Mouse (Mus musculus) ovary, postnatal 10 days (tissue): Measurements from ENCODE around the gene Rpl36al.
A peak's percentile ranks its signal among the peaks of the same experiment; 100 is the strongest.

Source experiments
- DNase-seq: peaks from one replicate; pipeline ENCODE4 v3.0.0; 2022; ENCODE audit warnings: low spot score

Rpl36al gene

DNA sequence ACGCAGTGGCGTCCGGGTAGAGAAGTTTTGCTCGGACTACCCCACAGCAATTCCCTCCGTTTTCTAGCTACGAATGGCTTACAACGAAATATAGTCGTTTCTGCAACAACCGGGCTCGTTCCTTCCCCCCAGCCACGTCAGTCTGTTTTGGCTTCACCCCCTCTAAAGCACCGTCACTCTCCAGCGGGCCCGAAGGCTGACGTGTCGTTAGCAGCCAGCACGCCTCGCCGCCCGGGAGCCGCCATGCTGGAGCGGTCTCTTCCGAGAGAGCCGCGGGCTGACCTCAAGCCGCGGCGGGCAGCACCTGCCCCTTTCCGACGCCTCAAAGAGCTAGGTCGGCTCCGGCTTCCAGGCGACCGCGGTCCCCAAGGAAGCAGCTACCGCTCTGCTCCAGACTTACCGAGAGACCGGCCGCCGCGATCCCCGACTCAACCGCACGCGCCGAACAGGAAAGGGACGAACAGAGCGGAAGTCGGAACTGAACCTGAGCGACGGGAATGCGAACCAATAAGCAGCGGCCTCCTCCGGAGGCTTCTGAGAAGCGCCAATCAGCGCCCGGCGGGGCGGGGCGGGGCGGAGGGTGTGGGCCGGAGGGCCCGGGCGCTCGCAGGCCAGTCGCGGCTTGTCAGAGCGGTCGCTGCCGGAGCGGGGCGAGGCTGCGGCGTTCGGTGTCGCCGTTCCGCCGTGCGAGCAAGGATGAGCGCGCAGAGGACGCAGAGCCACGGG lies at the start of gene Rpl36al, which contains the start of gene Mgat2:
Gene Rpl36al (minus strand): TSS at position 501 of the 726 bp plus-strand sequence.
Gene Mgat2 (plus strand): TSS at position 575 of the 726 bp plus-strand sequence.
- DNase-seq = peak; percentile 98

DNA sequence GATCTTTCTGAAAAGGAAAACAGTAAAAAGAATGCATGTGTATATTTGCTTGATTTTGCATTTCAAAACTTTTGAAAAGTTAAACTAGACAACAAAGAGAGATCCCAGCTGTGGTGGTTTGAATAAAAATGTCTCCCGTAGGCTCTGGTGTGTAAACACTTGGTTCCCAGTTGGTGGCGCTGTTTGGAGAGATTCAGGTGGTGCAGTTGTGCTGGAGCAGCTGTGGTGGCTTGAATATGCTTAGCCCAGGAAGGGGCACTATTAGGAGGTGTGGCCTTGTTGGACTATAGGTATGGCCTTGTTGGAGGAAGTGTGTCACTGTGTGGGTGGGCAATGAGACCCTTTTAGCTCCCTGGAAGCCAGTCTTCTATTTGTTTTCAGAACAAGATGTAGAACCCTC lies 45.4 kb upstream of the Rpl36al start:
- DNase-seq = no peak

DNA sequence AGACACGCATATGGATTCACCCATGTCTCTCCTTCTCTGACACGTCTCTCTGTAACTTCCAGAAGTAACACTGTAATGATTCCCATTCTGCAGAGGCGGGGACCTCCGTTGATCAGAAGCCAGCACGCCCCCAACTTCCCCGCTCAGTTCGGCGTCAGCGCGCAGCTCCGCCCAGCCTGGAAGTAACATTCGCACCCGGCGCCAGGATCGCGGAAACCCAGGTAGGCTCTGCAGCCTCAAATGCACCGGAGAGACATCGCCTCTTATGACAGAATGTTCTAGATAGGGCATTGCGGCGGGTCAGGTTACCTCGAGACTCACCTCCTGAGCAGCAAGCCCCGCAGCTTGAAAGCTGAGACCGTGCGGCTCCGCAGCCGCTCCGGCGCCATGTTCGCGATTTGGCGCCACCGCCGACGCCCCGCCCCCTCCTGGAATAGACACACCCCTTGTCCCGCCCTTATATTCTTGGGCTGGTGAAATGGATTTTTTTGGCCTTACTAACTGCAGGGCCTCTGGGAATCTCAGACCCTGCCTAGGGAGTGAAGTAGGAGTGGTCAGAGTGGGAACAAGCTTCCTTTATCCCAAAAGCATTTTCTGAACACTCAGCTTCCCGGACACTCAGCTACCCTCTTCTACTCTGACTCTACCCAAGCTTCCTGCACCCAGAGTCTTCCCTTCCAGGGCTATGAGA lies 44.0 kb upstream of the Rpl36al start, which contains the start of gene Pole2:
Gene Pole2 (minus strand): TSS at position 420 of the 691 bp plus-strand sequence.
- DNase-seq = peak; percentile 80

DNA sequence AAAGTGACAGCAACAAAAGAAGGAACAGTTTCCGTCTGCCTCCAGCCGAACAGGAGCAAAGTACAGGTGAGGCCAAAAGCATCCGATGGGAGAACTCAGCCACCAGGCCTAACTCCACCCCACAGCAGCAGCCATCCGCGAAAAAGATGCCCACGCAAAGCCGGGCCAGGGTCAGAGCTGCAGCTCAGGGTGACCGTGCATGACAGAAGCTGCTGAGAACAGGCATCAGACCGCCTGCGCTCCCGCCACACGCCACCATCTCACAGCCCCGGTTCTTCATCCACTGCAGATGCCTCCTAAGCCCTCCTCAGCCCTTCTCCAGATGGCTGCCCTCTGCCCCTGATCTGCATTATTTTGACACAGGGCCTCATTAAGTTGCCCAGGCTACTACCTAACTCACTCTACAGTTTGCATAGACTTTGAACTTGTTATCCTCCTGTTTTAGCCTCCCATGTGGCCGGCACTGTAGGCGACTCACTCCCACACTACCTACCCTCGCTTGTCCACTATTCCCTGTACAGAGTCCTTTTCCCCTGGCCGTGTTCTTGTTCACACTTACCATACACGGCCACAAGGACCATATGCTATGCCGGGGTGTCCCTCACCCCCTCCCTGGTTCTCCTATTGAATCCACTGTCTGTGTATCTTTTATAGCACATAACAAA lies 36.9 kb upstream of the Rpl36al start:
- no peak for DNase-seq

DNA sequence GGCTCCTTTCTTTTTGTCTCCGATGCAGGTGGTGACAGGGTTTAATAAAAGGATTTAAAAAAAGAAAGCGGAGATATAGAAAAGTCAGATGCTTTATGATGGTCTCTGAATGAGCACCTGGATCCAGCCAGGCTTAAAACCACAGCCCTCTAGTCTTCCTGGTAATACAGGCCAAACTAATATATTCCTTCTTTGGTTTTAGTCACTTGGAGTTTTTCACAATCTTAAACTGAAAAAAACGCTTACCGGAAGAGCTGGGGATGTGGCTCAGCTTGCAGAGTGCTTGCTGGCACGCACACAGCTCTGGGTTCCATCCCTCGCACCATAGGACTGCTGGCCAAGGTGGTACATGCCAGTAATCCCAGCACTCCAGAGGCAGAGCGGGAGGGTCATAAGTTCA lies 32.7 kb upstream of the Rpl36al start:
- DNase-seq = no peak

DNA sequence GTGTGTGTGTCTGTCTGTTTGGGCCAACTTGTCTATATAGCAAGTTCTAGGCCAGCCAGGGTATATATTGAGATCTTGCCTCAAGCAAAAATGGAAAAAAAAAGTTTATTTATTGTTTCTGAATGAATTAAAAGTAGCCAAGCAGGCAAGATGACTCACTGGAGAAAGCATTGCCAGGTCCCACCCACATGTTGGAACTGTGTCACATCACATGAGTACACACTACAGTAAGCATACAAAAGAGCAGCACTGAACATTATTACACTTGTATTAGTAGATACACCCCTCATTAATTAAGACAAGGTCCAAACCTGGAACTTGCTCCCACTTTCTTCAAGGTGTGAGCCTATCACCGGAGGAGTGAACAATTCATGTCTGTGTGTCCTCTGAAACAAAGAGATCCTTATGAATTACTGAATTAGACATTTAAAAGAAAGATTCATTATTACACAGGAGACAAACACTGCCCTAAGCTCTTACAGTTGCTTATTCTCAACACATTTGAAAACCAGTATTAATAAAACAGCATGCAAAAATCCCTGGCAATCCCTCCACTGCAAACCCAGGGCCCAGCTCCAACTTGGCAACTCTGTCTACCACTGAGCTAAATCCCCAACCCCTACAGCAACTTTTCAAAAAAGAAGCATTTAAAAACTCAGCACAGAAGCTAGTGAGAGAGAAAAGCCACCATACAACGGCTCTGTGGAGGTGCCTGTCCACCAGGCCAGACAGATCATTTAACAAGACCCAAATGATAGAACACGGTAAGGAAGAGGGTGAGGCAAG lies 31.3 kb upstream of the Rpl36al start:
- DNase-seq = no peak

DNA sequence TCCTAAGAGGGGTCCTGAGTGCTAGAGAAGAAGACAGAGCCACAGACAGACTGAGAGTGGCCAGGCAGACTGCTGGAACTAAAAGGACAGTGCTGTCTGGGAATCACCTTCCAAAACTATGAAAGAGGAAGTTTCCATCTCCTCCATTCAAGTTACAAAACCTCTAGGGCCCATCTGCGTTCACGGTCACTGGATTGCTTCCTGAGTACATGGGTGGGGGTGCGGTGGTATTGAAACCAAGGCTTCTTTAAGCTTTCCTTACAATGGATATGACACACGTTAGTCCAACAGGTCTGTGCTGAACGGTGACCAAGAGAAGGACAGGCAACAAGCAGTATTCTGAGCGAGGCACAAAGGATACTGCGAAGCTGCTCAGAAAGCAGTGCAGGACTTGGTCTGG lies 30.5 kb upstream of the Rpl36al start:
- DNase-seq = no peak

DNA sequence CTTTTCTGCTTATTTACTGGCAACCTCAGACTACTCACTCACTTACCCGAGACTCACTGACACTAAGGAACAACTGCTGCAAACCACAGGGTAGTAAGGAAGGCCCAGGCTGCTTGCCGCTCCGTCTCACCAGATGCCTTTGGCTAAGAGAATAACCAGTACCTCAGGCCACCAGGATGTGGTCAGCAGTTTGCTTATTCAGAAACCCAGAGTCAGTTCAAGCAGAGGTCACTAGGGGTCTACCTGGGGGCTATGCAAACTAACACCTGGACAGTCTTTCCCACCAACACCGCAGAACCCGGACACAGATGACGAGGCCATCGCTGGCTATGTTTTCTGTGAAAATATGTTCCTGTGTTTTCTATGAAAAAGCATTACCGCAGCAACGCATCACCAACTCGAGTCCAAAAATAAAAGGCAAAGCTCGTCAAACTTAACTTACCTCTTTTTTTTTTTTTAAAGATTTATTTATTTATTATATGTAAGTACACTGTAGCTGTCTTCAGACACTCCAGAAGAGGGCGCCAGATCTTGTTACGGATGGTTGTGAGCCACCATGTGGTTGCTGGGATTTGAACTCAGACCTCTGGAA lies 29.4 kb upstream of the Rpl36al start:
- no peak for DNase-seq

DNA sequence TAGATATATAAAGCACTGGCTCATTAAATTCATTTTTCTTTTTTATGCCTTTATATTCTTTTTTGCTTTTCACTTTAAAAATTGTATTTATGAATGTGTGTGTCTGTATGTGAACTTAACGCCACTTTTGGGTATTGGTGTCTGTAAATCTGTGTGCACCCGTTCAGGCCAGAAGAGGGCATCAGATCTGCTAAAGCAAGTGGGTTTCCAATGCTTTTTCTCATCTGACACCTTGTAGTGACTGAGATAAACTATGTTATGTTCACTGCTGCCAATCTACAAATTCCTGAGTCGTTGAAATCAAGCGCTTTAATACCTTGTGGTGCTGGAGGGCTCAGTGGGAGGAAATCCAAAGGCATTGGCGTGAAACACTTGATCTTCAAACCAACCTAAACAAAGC lies 27.2 kb upstream of the Rpl36al start:
- DNase-seq = no peak

DNA sequence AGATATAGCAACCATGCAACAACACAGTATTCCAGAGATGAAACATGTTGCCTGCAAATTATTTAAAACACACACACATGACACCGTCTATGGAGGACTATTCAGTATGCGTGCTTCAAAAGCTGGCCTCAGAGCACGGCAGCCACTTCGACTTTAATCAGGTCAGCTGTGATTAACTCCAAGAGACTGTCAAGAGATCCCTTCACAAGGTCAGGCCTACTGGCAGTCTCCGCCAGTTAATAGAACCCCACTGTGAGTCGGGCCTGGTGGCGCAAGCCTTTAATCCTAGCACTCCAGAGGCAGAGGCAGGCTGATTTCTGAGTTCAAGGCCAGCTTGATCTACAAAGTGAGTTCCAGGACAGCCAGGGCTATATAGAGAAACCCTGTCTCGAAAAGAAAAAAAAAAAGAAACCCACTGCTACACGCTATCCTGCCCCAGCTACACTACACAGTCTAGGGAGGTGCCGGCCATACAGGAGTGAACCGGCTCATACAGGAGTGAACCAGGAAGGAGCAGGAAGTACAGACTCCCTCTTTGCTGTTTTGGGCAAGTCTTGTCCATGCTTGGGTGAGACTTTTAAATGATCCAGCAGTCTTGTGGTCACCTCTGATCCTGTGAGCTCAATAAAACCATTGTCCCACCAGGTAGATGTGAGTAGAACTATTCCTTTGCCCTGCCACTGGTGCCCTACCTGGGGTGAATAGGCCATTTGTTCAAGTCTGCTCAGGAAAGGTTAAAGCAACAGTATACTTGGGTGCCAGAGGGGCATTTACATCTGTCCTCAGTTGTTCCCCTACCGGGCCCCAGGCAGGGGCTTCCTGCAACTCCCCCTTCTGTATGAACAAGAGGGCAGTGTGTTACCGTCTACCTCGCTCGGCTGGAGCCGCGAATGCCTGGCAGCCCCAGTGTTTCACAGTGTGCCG lies 26.4 kb upstream of the Rpl36al start:
- no peak for DNase-seq

DNA sequence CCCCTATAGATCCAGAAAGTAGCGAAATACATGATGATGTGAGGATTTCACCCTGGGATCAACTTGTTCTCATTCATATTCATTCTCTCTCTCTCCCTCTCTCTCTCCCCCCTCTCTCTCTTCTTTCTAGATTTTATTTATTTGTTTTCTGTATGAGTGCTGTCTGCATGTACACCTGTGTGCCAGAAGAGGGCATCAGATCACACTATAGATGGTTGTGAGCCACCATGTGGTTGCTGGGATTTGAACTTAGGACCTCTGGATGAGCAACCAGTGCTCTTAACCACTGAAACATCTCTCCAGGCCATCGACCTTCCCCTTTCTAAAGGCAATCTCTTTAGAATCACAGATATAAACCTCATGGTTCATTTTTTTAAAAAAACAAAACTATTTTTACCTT lies 24.6 kb upstream of the Rpl36al start:
- no peak for DNase-seq

DNA sequence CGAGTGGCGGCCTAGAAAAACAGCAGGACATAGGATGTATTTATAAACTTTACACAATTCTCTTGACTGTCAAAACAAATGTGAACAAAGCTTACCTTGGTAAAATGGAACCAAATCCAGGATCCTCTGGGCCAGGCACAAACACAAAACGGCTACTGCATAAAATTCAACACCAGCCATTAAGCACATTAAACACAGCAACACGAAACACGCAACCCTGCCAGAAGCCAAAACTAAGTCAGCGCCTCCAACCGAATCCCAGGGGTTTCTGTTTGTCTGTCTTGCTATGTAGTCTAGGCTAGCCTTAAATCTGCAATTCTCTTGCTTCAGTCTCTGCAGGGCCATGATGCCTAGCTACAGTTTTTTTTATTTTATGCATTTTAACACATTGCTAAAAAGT lies 24.0 kb upstream of the Rpl36al start:
- DNase-seq = no peak

DNA sequence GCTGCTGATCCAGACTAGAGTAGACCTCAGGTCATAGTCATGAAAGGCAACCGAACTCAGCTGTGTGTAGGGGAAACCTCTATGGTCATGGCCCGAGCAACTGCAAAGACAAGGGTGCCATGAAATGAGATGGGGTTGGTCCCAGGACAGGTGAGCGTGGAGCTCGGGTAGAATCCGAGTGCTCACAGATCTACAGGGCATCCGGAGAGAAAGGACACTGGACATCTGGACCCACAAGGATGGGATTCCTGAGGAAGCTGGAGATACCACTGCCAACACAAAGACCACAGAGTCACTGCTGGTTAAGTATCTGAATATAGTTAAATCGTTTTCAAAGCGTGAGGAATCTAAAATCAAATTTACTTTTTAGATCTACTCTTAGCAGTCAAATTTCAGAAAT lies 23.5 kb upstream of the Rpl36al start:
- DNase-seq = no peak

DNA sequence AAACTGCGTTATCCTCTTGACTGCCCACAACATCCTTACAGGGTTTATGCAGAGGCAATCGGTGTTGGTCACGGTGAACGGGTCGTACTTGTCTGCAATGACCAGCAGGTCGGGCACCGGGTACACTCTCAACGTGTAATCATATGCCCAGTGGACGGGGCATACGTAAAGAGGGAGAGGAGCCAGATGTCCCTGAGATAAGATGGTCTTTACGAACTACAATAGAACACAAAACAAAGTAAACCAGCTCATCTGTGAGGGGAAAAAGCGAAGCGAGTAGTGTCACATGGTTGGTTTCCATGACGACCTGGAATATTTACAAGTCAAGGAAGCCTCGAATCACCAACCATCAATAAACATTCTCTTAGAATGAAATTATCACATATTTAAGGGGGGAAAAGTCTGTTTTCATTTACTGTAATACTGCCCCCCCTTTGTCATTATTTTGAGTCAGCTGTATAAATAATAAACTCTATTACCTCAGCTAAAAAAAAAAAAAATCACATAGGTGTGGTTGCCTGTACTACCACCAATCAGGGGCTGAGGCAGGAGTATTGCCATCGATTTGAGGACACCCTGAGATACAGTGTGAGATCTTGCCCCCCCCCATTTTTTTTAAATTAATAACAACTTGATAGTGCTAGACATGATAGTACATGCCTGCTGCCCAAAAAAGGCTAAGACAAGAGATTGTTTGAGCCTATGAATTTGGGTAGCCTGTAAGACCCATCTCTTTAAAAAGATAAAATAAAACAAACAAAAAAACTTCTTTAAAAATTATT lies 20.4 kb upstream of the Rpl36al start, which contains the start of gene Gm49384:
Gene Gm49384 (minus strand): TSS at position 216 of the 782 bp plus-strand sequence.
- DNase-seq = no peak

DNA sequence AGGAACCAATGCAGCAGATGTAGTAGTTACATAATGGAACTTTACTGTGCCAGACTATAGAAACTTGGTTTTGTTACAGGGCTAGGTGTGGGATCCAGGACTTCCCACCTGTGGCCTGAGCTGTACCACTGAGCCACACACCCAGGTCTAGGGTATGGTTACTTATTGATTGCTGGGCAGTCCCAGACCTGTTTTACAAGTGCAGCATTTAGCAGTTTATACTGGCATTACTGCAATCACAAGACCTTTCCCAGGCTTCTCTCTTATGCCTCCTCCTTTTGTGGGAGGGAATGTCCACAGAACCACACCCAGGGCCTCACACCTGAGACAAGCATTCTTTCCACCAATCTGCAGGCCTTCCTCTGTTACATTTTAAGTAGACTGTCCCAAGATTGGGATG lies 15.1 kb upstream of the Rpl36al start:
- DNase-seq = no peak

DNA sequence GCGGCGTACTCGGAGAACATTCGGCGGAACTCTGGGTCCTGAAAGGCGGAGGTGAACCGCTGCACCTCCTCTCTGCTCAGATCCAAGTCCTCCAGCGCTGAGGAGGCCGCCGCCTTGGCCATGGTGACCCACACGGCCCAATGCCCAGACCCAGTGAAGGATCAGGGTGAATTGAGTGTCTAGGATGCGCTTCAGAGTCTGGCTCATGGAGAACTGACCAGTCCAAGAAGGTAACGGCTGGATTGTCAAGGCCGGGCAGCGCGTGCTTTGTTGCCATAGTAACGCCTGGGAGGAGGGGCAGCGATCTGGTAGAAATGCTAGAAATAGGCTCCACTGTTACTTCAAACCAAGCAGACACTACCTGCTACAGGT lies 14.3 kb upstream of the Rpl36al start, which contains the start of gene Dnaaf2:
Gene Dnaaf2 (minus strand): TSS at position 266 of the 372 bp plus-strand sequence.
- DNase-seq = no peak

DNA sequence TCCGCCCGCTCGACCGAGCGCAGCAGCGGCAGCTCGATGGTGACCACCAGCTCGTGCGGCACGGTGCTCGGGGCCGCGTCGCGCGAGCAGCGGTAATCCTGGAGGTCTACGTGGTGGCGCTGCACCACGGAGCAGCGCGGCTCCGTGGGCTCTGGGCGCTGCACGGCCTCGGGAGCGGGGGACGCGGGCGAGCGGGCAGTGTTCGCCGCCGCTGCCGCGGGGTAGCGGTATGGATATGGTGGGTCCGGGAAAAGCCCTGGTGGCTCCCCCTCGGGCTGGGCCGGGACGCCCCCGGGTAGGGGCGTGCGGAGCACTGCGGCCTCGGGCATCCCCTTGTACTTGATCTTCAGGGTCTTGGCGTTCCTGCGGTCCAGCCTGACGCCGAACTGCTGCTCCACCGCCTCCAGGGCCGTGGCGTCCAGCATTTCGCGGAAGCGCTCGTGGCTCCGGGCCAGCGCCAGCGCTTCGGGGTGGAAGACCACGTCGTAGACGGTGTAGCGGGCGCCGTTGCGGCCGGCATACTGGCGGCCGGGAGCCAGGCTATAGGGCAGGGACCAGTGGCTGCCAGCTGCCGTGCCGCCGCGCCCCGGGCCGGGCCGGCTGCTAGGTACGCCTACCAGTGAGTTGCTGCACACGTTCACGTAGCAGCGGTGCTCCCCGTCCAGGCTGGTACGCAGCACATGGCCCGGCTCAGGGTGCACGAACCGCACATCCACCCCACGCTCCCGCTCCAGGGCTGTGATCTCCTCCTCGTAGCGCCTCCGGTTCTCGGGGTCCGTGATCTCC lies 13.7 kb upstream of the Rpl36al start:
- DNase-seq = peak; percentile 34

DNA sequence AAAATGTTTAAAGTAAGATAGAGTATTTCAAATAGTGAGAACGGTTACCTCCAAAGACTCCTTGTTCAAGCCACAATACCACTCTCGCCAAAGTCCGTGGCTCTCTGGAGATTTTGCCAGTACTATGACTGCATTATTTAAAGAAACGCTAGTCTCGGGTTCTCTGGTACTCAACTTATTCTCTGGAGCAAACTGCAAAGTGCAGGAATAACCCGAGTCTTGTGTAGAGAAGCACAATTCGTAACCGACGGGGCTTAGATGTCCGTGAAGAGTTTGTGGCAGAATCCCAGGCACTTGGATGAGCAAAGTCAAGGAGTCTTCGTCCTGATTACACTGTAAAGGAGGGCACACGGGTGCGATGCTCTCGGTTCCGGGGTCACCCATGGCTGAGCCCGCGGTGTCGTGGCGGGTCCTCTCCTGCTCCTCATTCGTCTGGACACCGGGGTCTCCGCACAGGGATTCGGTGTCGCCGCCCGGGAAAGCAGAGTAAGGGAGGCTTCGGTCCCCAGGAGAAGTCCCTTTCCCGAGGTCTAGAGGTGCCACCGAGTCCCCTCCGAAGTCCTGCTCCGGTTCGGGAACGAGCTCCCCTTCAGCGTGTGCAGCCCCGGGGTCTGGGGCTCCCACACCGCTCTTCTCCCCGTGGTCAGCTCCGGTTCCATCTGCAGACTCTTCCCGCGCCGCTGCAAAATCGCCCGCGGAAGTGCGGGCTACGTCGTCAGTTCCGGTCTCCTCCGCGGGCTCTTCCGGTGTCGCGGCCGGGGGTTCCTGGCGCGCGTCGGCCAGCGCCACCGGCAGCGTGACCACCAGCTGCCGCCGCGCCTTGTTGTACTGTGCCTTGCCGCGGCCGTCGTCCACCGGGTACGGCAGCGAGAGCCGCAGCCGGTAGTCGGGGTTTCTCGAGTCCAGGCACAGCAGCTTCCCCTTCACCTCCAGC lies 12.8 kb upstream of the Rpl36al start, which contains the start of gene Gm49383:
Gene Gm49383 (minus strand): TSS at position 661 of the 934 bp plus-strand sequence.
- DNase-seq = peak; percentile 37
